Mouse (Mus musculus): ENCODE data around the gene Samd4b. TPM values are rescaled to one million over a fixed set of nuclear protein-coding genes. Genes with fewer than 3 reads are reported as not detected.
A peak's percentile ranks its signal among the peaks of the same experiment; 100 is the strongest.
"Not testable (repeated sequence)": the region's sequence is repeated elsewhere in the genome, so short reads cannot be mapped to it uniquely, and the experiment has no call there.

Gene Samd4b
- polyA plus RNA-seq, 1 experiment, result 54.1 TPM

DNA sequence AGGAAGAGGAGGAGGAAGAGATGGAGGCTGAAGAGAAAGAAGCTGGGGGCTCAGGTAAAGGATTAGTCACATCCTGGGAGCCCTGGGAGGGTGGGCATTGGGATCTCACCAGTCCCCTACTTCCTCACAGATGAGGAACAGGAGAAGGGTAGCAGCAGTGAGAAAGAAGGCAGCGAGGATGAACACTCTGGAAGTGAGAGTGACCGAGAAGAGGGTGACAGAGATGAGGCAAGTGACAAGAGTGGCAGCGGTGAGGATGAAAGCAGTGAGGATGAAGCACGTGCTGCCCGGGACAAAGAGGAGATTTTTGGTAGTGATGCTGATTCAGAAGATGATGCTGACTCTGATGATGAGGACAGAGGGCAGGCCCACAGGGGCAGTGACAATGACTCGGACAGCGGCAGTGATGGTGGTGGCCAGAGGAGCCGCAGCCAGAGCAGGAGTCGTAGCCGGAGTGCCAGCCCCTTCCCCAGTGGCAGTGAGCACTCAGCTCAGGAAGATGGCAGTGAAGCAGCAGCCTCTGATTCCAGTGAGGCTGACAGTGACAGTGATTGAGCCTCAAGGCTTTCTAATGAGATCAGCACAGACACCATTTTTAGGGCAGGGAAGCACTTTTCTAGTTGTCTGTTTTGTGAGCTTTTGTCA lies 199.1 kb downstream of the Samd4b start:
- Histone ChIP-seq H3K27me3 (ENCODE audit: control insufficient read depth, insufficient read depth, low read length) (no peaks in the 10 kb centered on the region), H3K27ac (ENCODE audit: insufficient read depth, low read length) (no peak overlapping the region), H3K4me3 (replicated peaks; ENCODE audit: insufficient read depth, low read depth, low read length) (no peak overlapping the region), H3K4me1 (ENCODE audit: control insufficient read depth, insufficient read depth, low read length) (no peaks in the 10 kb centered on the region)
- DNase-seq, result no peak
- TF ChIP-seq POLR2A (IDR thresholded peaks at IDR 0.05; ENCODE audit: borderline replicate concordance, insufficient read depth, low read length) (no peak), CTCF (IDR thresholded peaks at IDR 0.05; ENCODE audit: borderline replicate concordance, insufficient read depth, low read depth, low read length) (no peak)
- 85% methylated on average over 10 of the region's 10 CpGs for WGBS

DNA sequence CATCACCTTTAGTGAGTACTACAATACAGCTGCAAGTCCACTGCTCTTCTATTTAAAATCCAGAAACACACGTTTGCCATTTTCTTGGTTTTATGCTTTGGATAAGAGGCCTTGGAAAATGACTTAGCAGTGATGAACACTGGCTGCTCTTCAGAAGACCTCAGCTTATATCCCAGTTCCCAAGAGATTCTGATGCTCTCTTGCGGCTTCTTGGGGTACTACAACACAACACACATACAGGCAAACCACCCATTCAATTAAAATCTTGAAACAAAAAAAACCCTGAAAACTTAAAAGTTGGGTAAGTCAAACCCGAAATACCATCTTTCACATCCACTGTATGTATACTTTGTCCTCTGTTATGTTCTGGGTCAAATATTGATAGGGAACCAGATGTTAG lies 199.9 kb downstream of the Samd4b start:
- Histone ChIP-seq H3K27ac (ENCODE audit: insufficient read depth, low read length) (no peak overlapping the region), H3K4me1 (ENCODE audit: control insufficient read depth, insufficient read depth, low read length) (no peaks in the 10 kb centered on the region), H3K27me3 (ENCODE audit: control insufficient read depth, insufficient read depth, low read length) (no peaks in the 10 kb centered on the region), H3K4me3 (replicated peaks; ENCODE audit: insufficient read depth, low read depth, low read length) (no peak overlapping the region)
- no peak for DNase-seq
- no peak for TF ChIP-seq POLR2A (IDR thresholded peaks at IDR 0.05; ENCODE audit: borderline replicate concordance, insufficient read depth, low read length)
- 54% methylated on average over 3 of the region's 3 CpGs for WGBS

DNA sequence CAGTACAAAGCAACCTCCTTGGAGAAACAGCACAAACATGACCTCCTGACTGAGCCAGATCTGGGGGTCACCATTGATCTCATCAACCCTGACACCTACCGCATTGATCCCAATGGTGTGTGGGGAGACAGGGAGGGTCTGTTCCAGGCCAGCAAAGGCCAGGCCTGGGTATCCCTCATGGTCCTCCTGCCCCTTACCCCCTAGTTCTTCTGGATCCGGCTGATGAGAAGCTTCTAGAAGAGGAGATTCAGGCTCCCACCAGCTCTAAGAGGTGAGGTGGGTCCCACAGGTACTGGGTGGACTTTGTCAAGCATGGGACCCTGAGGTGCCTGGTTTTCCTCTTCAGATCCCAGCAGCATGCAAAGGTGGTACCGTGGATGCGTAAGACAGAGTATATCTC lies 202.5 kb downstream of the Samd4b start:
- TF ChIP-seq POLR2A (IDR thresholded peaks at IDR 0.05; ENCODE audit: borderline replicate concordance, insufficient read depth, low read length) (no peak), CTCF (IDR thresholded peaks at IDR 0.05; ENCODE audit: borderline replicate concordance, insufficient read depth, low read depth, low read length) (no peak)
- Histone ChIP-seq H3K27me3 (ENCODE audit: control insufficient read depth, insufficient read depth, low read length) (no peaks in the 10 kb centered on the region), H3K4me1 (ENCODE audit: control insufficient read depth, insufficient read depth, low read length) (no peaks in the 10 kb centered on the region), H3K4me3 (replicated peaks; ENCODE audit: insufficient read depth, low read depth, low read length) (no peak overlapping the region), H3K27ac (ENCODE audit: insufficient read depth, low read length) (no peak overlapping the region)
- no peak for DNase-seq
- WGBS, result 95% methylated on average over 4 of the region's 4 CpGs

DNA sequence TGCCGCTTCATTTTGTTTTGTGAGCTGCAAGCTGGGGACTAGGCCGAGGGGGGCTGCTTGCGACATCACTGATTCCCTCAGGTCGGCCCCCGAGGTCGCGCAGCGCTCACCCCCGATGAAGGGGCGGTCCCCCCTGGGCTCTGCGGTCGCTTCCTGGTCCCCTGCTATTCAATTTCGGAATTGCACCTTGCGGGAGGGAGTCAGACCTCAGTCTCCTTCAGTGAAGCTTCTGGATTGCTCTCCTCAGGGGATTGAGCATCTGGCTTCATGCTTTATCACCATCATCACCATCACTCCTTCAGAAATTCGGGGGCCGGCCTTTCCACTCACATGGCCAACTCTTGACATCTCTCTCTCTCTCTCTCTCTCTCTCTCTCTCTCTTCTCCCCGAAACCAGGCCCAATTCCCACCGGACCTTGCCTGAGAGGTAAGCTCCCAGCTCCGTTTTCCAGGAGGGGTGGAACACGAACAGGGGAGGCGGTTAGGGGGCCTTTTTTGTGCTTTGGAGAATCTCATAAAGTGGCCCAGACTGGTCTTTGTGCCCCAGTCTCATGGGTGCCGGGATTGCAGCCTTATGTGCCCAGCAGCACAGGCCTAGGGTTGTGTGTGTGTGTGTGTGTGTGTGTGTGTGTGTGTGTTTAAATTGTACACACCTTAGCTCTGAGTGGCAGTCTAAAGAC lies 204.5 kb downstream of the Samd4b start:
- Histone ChIP-seq H3K27ac (ENCODE audit: insufficient read depth, low read length) (peak overlapping the region; percentile 24), H3K4me1 (ENCODE audit: control insufficient read depth, insufficient read depth, low read length) (no peaks in the 10 kb centered on the region), H3K4me3 (replicated peaks; ENCODE audit: insufficient read depth, low read depth, low read length) (peak overlapping the region; percentile 76), H3K27me3 (ENCODE audit: control insufficient read depth, insufficient read depth, low read length) (no peaks in the 10 kb centered on the region)
- no peak for DNase-seq
- 4% methylated on average over 22 of the region's 22 CpGs for WGBS
- no peak for TF ChIP-seq POLR2A (IDR thresholded peaks at IDR 0.05; ENCODE audit: borderline replicate concordance, insufficient read depth, low read length)
- no peak for TF ChIP-seq CTCF (IDR thresholded peaks at IDR 0.05; ENCODE audit: borderline replicate concordance, insufficient read depth, low read depth, low read length)

DNA sequence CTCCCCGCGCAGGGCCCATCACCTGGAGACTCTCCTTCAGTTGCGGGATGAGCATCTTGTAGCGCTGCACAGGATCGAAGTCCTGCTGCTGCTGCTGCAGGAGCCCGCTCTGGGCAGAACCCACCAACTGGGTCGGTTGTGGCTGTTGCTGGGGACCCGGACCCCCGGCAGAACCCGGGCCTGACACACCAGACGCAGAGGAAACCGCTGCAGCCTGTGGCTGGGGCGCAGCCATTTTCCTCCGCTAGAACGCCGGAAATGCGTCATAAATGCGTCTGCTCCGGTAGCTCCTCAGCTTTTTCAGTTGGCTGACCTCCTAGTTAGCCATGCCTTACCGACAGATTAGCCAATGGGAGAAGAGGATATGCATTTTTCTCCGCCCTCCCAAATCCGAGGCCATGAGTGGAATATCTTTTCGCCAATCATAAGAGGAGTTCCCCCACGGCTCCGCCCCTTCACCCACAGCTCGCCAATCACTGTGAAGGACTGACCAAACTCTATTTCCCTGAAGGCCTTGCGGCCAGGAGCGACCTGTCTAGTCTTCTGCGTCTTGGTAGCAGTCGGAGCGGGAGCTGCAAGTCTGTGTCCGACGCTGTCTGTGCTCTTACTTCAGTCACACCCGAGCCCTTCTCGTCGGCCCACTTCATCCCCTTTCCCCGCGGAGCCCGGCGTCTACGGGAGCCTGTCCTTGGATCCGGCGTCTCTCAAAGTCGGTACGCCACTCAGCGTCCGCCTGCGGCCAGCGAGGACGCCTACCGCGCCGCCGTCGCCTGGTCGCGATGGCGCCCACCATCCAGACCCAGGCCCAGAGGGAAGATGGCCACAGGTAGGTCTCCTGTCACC lies 205.3 kb downstream of the Samd4b start, which contains the start of the genes Med29 and Paf1:
Gene Med29, minus strand, starts transcription at position 280 of the 843 bp plus-strand sequence.
Gene Paf1, plus strand, starts transcription at position 523 of the 843 bp plus-strand sequence.
- Histone ChIP-seq H3K27me3 (ENCODE audit: control insufficient read depth, insufficient read depth, low read length) (no peaks in the 10 kb centered on the region), H3K27ac (ENCODE audit: insufficient read depth, low read length) (peak within 1 kb of the TSS; percentile 24), H3K4me3 (replicated peaks; ENCODE audit: insufficient read depth, low read depth, low read length) (peak within 1 kb of the TSS; percentile 77), H3K4me1 (ENCODE audit: control insufficient read depth, insufficient read depth, low read length) (no peaks in the 10 kb centered on the region)
- TF ChIP-seq CTCF (IDR thresholded peaks at IDR 0.05; ENCODE audit: borderline replicate concordance, insufficient read depth, low read depth, low read length) (no peak), POLR2A (IDR thresholded peaks at IDR 0.05; ENCODE audit: borderline replicate concordance, insufficient read depth, low read length) (peak; percentile 89)
- under 1% methylated on average over 58 of the region's 58 CpGs for WGBS
- peak; percentile 97 to 99 for DNase-seq

DNA sequence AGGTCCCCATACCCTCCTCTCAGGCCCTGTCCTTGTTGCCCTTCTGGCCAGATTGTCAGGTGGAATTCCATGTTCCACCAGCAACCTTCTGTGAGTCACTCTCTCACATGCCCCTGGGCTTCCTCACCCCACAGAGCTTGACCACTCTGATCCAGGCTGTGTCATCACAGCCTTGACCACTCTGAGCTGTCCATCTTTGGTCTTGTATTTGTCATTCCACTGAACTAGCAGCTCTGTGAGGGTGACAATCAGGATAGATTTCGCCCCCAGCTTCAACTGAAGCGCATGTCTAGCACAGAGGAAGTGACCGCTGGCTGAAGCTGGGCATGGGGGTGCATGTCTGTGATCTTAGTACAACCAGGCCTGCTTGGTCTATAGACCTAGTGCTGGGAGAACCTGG lies 207.6 kb downstream of the Samd4b start:
- H3K27me3 ChIP-seq (ENCODE audit: control insufficient read depth, insufficient read depth, low read length), result no peaks in the 10 kb centered on the region
- TF ChIP-seq POLR2A (IDR thresholded peaks at IDR 0.05; ENCODE audit: borderline replicate concordance, insufficient read depth, low read length), result no peak
- no peak for TF ChIP-seq CTCF (IDR thresholded peaks at IDR 0.05; ENCODE audit: borderline replicate concordance, insufficient read depth, low read depth, low read length)
- H3K4me1 ChIP-seq (ENCODE audit: control insufficient read depth, insufficient read depth, low read length), result no peaks in the 10 kb centered on the region
- no peak overlapping the region for H3K4me3 ChIP-seq (replicated peaks; ENCODE audit: insufficient read depth, low read depth, low read length)
- 96% methylated on average over 3 of the region's 3 CpGs for WGBS
- no peak overlapping the region for H3K27ac ChIP-seq (ENCODE audit: insufficient read depth, low read length)
- no peak for DNase-seq

DNA sequence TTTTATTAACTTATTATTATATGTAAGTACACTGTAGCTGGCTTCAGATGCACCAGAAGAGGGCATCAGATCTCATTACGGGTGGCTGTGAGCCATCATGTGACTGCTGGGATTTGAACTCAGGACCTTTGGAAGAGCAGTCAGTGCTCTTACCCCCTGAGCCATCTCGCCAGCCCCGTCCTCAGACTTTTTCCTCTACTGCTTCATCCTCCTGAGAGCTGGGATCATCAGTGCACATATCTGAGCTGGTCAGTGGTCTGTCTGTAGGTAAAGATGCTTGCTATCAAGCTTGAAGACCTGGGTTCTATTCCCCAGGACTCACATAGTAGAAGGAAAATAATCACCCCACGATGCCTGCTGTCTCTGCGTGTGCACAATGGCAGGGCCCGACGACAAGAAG lies 210.6 kb downstream of the Samd4b start:
- DNase-seq; H3K4me1 ChIP-seq (ENCODE audit: control insufficient read depth, insufficient read depth, low read length); H3K27me3 ChIP-seq (ENCODE audit: control insufficient read depth, insufficient read depth, low read length); H3K27ac ChIP-seq (ENCODE audit: insufficient read depth, low read length); H3K4me3 ChIP-seq (replicated peaks; ENCODE audit: insufficient read depth, low read depth, low read length): not testable (repeated sequence)
- 82% methylated on average over 7 of the region's 7 CpGs for WGBS

DNA sequence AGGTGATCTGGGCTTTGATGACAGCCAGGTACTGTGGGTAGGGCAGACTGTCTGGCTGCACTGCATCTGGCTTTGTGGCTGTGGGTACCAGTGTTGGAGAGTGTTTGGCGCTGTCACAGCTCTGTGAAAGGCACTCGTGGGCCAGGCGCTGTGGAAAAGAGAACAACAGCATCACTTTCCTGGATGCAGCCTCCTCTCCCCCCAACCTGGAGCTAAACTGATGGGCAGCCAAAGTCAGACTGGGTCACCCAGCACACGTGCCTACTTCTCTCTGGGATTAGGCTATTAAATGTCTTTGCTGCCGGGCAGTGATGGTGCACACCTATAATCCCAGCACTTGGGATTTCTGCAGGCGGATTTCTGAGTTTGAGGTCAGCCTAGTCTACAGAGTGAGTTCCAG lies 211.1 kb downstream of the Samd4b start:
- H3K27me3 ChIP-seq (ENCODE audit: control insufficient read depth, insufficient read depth, low read length); H3K27ac ChIP-seq (ENCODE audit: insufficient read depth, low read length); H3K4me1 ChIP-seq (ENCODE audit: control insufficient read depth, insufficient read depth, low read length); DNase-seq; H3K4me3 ChIP-seq (replicated peaks; ENCODE audit: insufficient read depth, low read depth, low read length): not testable (repeated sequence)
- WGBS, result 80% methylated on average over 6 of the region's 6 CpGs
